Mouse (Mus musculus) small intestine, adult 2 months (tissue): Measurements from ENCODE around the gene Prmt8.

Experiments
- CTCF ChIP-seq: fragments of 200-500 bp; IDR thresholded peaks from 2 replicates; pipeline ENCODE4 v1.5.1; 2012; ENCODE audit warnings: low read depth, mild to moderate bottlenecking, control low read depth, inconsistent platforms, low read length, moderate library complexity, mixed read lengths; ENCODE audit not compliant: insufficient replicate concordance, insufficient read length; ENCODE audit errors: extremely low read depth
- POLR2A ChIP-seq: fragments of 200-500 bp; IDR thresholded peaks from 2 replicates; pipeline ENCODE4 v1.6.1; 2012; ENCODE audit warnings: low read depth, mild to moderate bottlenecking, control low read depth, inconsistent platforms, low read length, moderate library complexity

- no peak for TF ChIP-seq POLR2A
- TF ChIP-seq CTCF, result no peak
Observed at GRCm38 (mm10) chr6:127766641-127767200, 2.6 kb downstream of the Prmt8 start.
